Mouse (Mus musculus) heart, embryonic 11.5 days (tissue): ENCODE results near the gene Pctp. TPM values are rescaled to one million over a fixed set of nuclear protein-coding genes. Genes with fewer than 3 reads are reported as not detected.

ENCODE experiments used
- ATAC-seq: fragments of 200-750 bp; cut with Nextera tagmentation; replicated peaks from 2 replicates; pipeline ENCODE4 v1.8.0; 2017; ENCODE audit warnings: moderate library complexity; ENCODE audit not compliant: insufficient number of reproducible peaks, low FRiP score, low TSS enrichment
- H3K27ac ChIP-seq: fragments of 300-500 bp; sonication (generic); 2 replicates; pipeline ENCODE4 v1.5.1; 2014; ENCODE audit warnings: mild to moderate bottlenecking, low read depth, low read length
- H3K27me3 ChIP-seq: fragments of 300-500 bp; sonication (generic); 2 replicates; pipeline ENCODE4 v1.6.1; 2014; ENCODE audit warnings: mild to moderate bottlenecking, low read length, mixed read lengths; ENCODE audit not compliant: control insufficient read depth, insufficient read depth
- H3K36me3 ChIP-seq: fragments of 300-500 bp; sonication (generic); 2 replicates; pipeline ENCODE4 v1.6.1; 2014; ENCODE audit warnings: mild to moderate bottlenecking, low read length, moderate library complexity, mixed read lengths; ENCODE audit not compliant: control insufficient read depth, insufficient read depth
- H3K4me1 ChIP-seq: fragments of 300-500 bp; sonication (generic); 2 replicates; pipeline ENCODE4 v1.6.1; 2014; ENCODE audit warnings: low read length; ENCODE audit not compliant: control insufficient read depth, insufficient read depth
- H3K4me2 ChIP-seq: fragments of 300-500 bp; sonication (generic); 2 replicates; pipeline ENCODE4 v1.6.1; 2014; ENCODE audit warnings: mild to moderate bottlenecking, moderate library complexity
- H3K4me3 ChIP-seq: fragments of 300-500 bp; sonication (generic); 2 replicates; pipeline ENCODE4 v1.5.1; 2014; ENCODE audit warnings: low read depth, low read length
- H3K9ac ChIP-seq: fragments of 300-500 bp; sonication (generic); 2 replicates; pipeline ENCODE4 v1.6.1; 2014; ENCODE audit warnings: mild to moderate bottlenecking, low read depth, low read length, moderate library complexity
- H3K9me3 ChIP-seq: fragments of 300-500 bp; sonication (generic); replicated peaks from 2 replicates; pipeline ENCODE4 v1.6.1; 2016; ENCODE audit warnings: low read length; ENCODE audit not compliant: control insufficient read depth
- WGBS: fragments of 180-500 bp; shearing (Covaris S2); extraction: QIAGEN DNeasy Blood & Tissue Kit; methylation state at CpG from one replicate; pipeline ENCODE4 v1.1.7; 2014; ENCODE audit not compliant: insufficient replicate concordance; 5-methylcytosine and 5-hydroxymethylcytosine counted together
- polyA plus RNA-seq: library from polyadenylated mRNA; unstranded; fragments of >200 nt; fragmentation: Nextera tagmentation; extraction: Ambion mirVana; gene quantifications from 2 replicates; pipeline ENCODE4 v1.2.1, GENCODE M21; 2014

Pctp gene
- polyA plus RNA-seq, 1 experiment from 2014 or later: 13.6 TPM

DNA sequence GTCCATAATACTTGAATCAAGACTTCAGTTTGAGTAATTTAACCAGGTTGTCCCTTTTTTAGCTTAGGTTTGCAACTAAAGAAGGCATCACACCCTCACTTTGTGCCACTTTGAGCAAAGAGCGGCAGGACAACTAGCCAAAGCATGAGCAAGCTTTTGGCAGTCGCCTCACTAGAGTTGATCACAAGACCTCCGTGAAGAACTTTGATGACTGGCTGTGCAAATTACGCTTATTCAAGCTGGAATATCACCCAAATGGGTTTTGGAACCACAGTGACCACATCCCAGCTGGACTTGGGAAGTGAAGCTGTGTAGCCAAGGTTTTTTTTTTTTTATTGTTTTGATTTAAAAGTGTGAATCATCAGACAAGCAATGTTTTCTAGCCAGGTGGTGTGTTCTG, 54.9 kb downstream of the Pctp start:
- no peak overlapping the region for H3K4me3 ChIP-seq
- no peak overlapping the region for H3K27ac ChIP-seq
- WGBS: 82% methylated on average over 4 of the region's 4 CpGs
- no peak overlapping the region for H3K9ac ChIP-seq
- H3K36me3 ChIP-seq: no peaks in the 10 kb centered on the region
- H3K27me3 ChIP-seq: no peaks in the 10 kb centered on the region
- no peaks in the 10 kb centered on the region for H3K4me1 ChIP-seq
- no peak overlapping the region for H3K4me2 ChIP-seq
- no peak for ATAC-seq
- no peaks in the 10 kb centered on the region for H3K9me3 ChIP-seq

DNA sequence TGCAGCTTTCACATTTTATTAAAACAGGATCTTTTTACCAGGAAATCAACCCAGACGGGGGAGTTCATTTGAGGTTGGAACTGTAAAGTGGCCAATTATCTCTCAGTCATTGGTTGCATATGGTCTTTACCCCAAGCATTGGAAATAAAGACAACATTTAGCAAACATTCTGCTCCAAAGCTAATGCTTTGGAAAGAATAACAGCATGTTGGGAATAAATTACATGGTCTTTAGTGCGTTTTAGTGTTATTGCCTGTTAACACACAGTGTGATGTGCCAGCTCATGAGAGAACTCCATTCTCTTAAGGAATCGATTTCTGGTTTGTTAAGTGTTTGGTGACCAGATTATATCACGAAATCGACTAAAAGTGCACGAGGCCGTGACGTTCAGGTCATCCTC, 57.5 kb downstream of the Pctp start:
- Histone ChIP-seq H3K36me3 (no peaks in the 10 kb centered on the region), H3K9me3 (no peaks in the 10 kb centered on the region), H3K4me3 (no peak overlapping the region), H3K4me2 (no peak overlapping the region), H3K27ac (no peak overlapping the region), H3K4me1 (no peaks in the 10 kb centered on the region), H3K27me3 (no peaks in the 10 kb centered on the region), H3K9ac (no peak overlapping the region)
- 81% methylated on average over 8 of the region's 8 CpGs for WGBS
- ATAC-seq: no peak

DNA sequence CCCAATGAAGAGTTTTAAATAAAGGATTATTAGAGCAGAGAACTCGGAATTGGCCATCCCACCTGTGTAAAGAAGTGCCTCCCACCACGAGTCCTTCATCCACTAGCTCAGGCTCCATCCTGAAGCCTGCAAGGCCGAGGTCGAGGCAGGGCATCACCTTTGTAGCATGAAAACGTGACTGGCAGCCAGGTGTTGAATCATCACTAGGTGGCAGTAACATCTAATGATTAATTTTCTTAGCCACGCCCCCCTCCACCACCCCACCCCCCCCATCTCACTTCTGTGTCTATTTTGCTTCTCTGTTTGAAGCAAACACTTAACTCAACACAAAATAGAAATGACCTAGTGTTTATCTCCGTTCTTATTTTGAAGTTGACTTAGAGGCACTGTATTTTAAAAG, 65.5 kb downstream of the Pctp start:
- Histone ChIP-seq H3K9me3 (no peaks in the 10 kb centered on the region), H3K27me3 (no peaks in the 10 kb centered on the region), H3K27ac (no peak overlapping the region), H3K4me1 (no peaks in the 10 kb centered on the region), H3K36me3 (no peaks in the 10 kb centered on the region), H3K4me2 (no peak overlapping the region), H3K4me3 (no peak overlapping the region), H3K9ac (no peak overlapping the region)
- WGBS: 38% methylated on average over 7 of the region's 7 CpGs
- ATAC-seq: no peak

Other genes with a start within 250 kb of the Pctp start
- 0.18 and 0.23 TPM in 2 replicates for gene Ankfn1, start 225.2 kb downstream of the Pctp start, polyA plus RNA-seq
- gene Tmem100, start 27.5 kb upstream of the Pctp start, polyA plus RNA-seq: 15.6 and 17.2 TPM in 2 replicates
- 50.9 TPM in 2 replicates for gene Gm45716, start 184.8 kb upstream of the Pctp start, polyA plus RNA-seq
- gene Mmd, start 246.6 kb upstream of the Pctp start, polyA plus RNA-seq: 76.1 and 93.0 TPM in 2 replicates